Mouse (Mus musculus): ENCODE data around the gene Psmd5.

Psmd5 gene

GRCm38 (mm10) chr2:34874816-34875345, at the start of gene Psmd5:
Gene Psmd5, minus strand, starts transcription at chr2:34874968.
- no peak for DNase-seq (ENCODE audit: low spot score)

- no peak for DNase-seq (ENCODE audit: low spot score)
Measured at GRCm38 (mm10) chr2:34922729-34923128, 48.0 kb upstream of the Psmd5 start.

- DNase-seq (ENCODE audit: low spot score) = no peak
Measured at GRCm38 (mm10) chr2:34920144-34920543, 45.4 kb upstream of the Psmd5 start.

- no peak for DNase-seq (ENCODE audit: low spot score)
Measured at GRCm38 (mm10) chr2:34915103-34915502, 40.3 kb upstream of the Psmd5 start.

- DNase-seq (ENCODE audit: low spot score) = no peak
Measured at GRCm38 (mm10) chr2:34914823-34915082, 40.0 kb upstream of the Psmd5 start.

DNA sequence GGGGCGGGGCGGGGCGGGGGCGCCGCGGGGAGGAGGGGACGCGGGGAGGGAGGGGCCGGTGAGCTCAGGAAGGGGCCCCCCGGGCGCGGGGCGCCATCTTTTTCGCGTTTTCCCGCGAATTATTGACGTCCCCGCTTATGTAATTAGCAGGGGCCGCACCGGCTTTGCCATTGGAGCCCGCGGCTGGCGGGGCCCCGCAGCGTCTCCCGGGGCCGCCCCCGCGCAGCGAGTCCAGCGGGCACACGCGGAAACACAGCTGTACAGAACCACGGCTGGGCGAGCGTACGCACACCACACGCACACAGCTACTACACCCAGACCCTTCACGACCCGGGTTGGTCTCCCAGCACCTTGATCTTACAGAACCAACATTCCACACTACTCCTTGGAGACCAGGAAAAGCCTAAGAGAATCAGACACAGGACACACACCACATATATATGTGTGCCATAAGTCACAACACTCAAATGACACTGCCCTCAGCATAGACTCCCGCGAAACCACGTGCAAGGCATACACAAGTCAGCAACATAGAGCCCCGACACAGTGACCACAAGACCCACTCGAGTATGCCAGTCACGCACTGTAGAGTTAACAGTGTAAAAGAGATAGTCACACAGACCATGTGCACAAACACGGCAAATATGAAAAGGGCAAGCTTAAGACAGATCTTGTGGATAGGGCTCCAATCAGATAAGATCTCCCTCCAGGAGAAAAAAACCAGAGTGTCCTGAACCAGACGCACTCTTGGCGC, 39.5 kb upstream of the Psmd5 start:
- peak; percentile 49 for DNase-seq (ENCODE audit: low spot score)

DNA sequence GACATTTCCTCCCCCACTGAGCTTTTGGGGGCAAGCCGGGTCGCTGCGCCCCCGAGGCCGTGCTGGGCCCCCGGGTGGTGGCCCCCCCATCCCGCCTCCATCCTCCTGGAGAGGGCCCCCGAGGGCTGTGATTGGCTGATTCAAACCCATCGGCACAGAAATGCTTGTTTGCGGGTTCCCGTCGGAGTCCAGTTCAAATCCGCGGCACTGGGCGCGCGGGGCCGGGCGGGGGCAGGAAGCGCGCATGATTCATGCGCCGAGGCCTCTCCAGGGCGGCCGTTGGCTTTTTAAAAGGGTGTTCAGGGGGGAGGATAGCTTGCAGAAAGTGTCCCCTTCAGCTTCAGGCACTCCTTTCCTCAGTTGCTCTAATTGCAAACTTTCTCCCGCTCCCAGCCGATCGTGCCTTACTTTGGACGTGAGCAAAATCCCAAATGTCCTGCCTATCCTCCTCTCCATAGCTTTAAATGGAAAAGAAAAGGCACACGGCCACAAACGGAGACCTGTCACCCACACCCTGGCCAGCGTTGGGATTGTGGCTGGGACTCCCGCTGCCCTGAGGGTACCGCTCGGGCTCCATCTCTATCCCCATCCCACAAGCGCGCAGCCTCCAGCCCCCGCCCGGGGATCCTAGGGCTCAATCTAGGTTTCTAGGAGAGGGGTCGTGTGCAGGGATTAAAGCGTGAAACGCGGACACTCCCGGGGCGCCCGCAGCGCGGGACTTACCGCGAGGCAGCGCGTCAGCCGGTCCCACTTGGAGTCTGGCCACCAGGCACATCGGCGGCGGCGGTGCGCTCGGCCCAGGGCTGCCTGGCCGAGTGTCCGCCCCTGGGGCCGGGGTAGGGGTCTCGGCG, 38.7 kb upstream of the Psmd5 start, which contains the start of gene Phf19:
Gene Phf19, minus strand, starts transcription at position 809 of the 851 bp plus-strand sequence.
- DNase-seq (ENCODE audit: low spot score) = peak; percentile 39

DNA sequence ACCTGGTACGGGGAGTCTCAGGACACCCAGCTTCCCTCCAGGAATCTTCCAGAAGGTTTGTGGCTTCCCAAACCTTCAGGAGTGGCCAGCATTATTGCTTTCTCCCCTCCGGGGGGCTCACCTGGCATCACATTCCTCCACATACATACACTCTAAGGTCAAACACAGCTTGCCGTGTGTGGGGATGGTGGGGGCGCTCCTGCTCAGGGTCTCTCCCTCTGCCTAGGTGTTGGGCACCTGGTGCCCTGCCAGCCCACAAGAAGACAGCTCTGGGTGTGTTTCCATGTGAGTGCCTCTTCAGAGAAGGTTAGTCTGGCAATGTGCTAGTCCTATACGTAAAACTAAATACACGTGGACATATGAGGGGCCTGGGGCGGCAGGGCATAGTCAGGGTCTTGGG, 37.8 kb upstream of the Psmd5 start:
- DNase-seq (ENCODE audit: low spot score) = no peak

GRCm38 (mm10) chr2:34911871-34912270, 37.1 kb upstream of the Psmd5 start:
- DNase-seq (ENCODE audit: low spot score) = no peak

DNA sequence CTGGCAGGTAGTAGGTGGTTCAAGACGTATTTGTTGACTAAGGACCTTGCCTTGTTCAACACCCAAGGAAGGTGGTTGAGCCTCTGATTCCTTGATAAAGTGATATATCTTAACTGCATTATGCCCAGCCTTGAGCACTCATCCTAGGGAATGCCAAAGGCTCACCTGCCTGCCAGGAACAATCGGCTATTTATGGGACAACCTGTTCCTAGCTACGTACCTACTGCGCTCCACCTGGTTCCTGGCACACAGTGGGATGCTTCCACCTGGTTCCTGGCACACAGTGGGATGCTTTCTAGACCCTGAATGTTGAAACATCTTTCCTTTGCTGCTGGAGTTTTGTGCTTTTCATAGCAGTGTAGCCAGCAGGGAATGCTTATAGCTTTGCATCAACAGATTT, 35.0 kb upstream of the Psmd5 start:
- no peak for DNase-seq (ENCODE audit: low spot score)

- peak; percentile 38 for DNase-seq (ENCODE audit: low spot score)
Measured at GRCm38 (mm10) chr2:34906861-34907604, 32.3 kb upstream of the Psmd5 start.

GRCm38 (mm10) chr2:34906426-34906825, 31.7 kb upstream of the Psmd5 start:
- DNase-seq (ENCODE audit: low spot score) = no peak

- DNase-seq (ENCODE audit: low spot score) = peak; percentile 94
Measured at GRCm38 (mm10) chr2:34904849-34905542, 30.2 kb upstream of the Psmd5 start.

GRCm38 (mm10) chr2:34903652-34904405, 29.1 kb upstream of the Psmd5 start:
- DNase-seq (ENCODE audit: low spot score) = no peak

DNA sequence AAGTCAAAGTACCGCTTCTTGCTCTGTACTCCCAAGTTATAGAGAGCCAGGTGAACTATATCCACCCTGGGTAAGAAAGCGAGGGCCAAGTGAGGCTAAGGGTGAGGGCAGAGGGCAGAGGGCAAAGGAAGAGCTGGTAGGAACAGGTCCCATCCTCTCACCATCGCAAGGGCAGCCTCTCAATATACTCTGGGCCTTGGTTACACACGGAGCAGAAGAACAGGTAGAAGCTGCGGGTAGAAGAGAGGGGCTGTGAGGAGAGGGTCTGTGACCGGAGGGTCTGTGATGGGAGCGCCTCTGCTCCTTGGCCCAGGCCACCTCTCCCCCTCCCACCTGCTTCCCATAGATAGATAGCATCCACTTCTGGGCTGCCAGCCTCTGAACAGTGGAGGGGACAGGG, 28.4 kb upstream of the Psmd5 start:
- DNase-seq (ENCODE audit: low spot score) = no peak

DNA sequence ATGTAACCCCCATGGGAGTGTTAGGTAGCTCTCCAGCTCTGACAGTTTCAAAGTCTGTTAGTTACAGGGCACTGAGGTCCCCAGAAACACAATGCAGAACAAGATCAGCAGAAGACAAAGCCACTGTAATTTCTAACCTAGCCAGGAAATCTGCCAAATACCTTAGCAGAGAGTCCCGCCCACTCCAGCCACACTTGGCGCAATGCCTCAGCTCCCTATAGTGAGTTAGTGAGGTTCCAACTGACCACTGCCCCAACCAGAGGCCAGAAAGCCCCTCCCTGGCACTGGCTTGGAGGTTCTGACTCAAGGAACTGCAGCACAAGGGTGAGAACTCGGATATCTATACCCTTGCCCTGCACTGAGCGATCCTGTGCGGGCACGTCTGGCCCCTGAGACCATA, 28.0 kb upstream of the Psmd5 start:
- DNase-seq (ENCODE audit: low spot score) = no peak

DNA sequence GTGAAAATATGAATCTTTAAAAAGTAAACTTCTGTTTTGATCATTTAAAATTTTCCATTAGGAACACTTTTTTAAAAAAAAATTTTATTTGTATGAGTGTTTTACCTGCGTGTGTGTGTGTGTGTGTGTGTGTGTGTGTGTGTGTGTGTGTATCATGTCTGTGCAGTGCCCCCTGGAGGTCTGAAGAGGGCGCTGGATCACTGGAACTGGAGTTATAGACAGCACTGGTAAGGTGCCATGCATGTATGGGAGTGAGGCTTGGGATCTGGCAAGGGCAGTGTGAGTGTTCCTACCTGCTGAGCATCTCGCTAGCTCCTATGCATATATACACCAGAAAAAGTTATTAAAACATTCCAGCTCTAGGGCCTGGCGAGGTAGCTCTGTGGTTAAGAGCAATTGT, 27.0 kb upstream of the Psmd5 start:
- no peak for DNase-seq (ENCODE audit: low spot score)

DNA sequence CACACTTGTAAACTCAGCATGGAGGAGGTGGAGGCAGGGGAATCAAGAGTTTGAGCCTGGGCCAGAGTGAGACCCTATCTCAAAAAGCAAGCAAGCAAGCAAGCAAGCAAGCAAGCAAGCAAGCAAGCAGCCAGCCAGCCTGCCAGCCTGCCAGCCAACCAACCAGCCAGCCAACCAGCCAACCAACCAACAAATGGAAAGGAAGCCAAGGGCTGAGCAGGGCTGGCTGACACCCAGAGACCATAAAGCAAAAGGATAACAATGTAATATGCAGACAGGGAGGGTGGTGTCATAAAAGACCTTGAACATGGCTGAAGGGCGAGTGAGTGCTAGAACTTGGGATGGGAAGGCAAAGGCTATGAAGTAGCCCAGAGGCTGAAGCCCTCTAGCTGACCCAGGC, 25.6 kb upstream of the Psmd5 start:
- DNase-seq (ENCODE audit: low spot score) = no peak

DNA sequence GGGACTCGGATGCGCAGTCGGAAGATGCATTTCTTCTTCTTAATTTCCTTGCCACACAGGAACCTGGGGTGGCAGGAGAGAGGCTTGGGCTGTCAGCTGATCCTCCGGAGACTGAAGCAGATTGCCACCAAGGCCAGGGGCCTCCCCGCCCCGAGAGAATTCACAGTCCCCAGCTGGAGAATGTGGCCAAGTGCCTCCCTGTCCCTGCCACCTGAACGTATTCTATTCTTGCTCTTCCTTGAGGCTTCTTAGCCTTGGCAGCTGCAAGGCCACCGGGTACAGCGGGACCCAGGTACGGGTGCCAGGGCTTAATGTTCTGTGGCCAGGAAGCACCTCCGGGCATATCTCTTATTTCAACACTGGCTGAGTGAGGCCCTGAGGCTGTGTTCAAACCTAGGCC, 24.9 kb upstream of the Psmd5 start:
- no peak for DNase-seq (ENCODE audit: low spot score)

- DNase-seq (ENCODE audit: low spot score) = no peak
Measured at GRCm38 (mm10) chr2:34897820-34898219, 23.1 kb upstream of the Psmd5 start.

GRCm38 (mm10) chr2:34896821-34897460, 22.2 kb upstream of the Psmd5 start:
- no peak for DNase-seq (ENCODE audit: low spot score)
